Mouse (Mus musculus): ENCODE results near the gene Fsip1.
"Not testable (repeated sequence)": the region's sequence is repeated elsewhere in the genome, so short reads cannot be mapped to it uniquely, and the experiment has no call there.

The Fsip1 gene

GRCm38 (mm10) chr2:118256621-118257053, at the start of gene Fsip1:
TSS of gene Fsip1 (minus strand) at chr2:118256966.
- peak; percentile 86 to 93 for DNase-seq (ENCODE audit: low spot score in 2 of 2)

DNA sequence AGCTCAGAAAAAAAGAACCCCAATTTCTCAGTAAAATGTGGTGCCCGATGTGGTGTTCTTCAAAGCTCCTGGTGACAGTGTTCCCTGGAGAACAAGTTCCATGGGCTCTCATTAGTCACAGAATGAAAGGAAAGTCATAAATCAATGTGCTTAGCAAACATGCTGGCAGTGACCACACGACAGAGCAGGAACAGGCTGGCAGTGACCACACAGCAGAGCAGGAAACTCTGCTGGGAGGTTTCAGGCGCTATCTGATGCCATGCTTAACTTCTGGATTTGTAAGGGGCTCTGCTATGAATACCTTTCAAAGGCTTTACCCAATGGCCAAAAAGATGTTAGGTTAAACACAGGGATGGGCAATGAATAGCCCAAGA, 49.7 kb upstream of the Fsip1 start:
- DNase-seq (ENCODE audit: low spot score in 2 of 2): no peak

DNA sequence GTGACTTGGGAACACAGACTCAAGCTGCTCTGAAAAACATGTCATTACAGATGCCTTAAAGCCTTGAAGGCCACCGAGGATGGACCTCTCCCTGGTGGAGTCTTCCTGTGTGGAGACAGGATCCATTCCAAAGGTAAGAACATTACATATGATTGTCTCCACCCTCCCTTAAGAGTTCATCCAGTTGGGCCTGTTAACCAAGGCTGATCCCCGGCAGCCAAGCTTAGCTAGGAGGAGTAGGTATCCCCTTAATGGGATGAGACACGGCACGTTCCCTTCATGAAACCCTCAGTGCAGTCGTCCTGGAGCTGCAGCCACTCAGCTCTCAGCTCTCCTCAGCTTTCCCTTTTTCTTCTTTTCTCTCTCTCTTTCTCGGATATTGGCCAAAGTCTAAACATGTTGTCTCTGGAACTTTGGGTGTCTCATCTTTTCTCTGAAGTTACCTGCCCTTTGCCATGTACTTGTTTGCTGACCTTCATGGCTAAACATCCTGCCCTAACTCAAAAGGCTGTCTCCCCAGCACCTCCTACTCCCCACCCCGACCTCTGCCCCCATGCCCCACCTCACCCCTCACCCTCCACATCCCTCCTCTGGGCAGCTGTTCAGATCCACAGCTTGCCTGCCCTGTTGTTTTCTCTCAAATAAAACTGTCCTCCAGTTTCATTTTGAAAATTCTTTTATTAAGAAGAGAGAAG, 49.2 kb upstream of the Fsip1 start:
- DNase-seq (ENCODE audit: low spot score in 2 of 2): no peak

DNA sequence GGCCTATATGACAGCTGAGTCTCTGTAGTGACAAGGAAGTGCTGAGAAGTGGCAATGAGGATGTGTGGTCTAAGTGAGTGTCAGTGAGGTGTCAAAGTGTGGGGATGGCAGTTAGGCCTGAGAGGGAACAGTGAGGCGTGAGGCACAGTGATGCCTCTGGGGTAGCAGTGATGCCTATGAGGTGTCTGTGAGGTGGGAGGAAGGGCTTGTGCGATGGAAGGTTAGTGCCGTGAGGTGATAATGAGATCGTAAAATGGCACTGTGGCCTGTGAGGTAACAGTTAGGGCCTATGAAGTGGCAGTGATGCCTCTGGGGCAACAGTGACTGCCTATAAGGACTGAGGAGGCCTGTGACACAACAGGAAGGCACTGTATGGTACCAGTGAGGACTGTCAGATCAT, 46.7 kb upstream of the Fsip1 start:
- DNase-seq (ENCODE audit: low spot score in 2 of 2): no peak

- DNase-seq (ENCODE audit: low spot score in 2 of 2): no peak
Measured at GRCm38 (mm10) chr2:118301656-118302055, 44.9 kb upstream of the Fsip1 start.

- DNase-seq (ENCODE audit: low spot score in 2 of 2): no peak
Measured at GRCm38 (mm10) chr2:118301041-118301545, 44.3 kb upstream of the Fsip1 start.

GRCm38 (mm10) chr2:118299981-118300380, 43.2 kb upstream of the Fsip1 start:
- no peak for DNase-seq (ENCODE audit: low spot score in 2 of 2)

GRCm38 (mm10) chr2:118298601-118299000, 41.8 kb upstream of the Fsip1 start:
- DNase-seq (ENCODE audit: low spot score in 2 of 2): no peak

GRCm38 (mm10) chr2:118297966-118298365, 41.2 kb upstream of the Fsip1 start:
- no peak for DNase-seq (ENCODE audit: low spot score in 2 of 2)

DNA sequence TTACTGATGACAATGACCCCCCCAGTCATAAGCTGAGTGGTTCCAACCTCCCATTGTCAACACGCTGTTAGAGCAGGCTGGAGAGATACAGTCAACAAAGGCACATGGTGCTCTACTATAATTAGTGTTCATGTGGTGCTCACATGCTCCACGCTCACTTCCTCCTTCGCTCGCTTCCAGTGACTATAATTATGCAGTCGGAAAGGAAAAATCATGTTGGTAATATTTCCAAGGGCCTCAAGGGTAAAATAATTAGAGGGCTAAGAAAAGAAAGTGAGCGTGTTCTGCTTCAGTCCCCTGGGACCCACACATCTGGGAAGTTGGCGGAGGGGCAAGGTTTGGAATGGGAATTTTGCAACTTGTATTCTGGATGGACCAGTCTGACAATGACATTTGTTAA, 38.7 kb upstream of the Fsip1 start:
- peak in 1 of 2 experiments; percentile 36 for DNase-seq (ENCODE audit: low spot score in 2 of 2)

DNA sequence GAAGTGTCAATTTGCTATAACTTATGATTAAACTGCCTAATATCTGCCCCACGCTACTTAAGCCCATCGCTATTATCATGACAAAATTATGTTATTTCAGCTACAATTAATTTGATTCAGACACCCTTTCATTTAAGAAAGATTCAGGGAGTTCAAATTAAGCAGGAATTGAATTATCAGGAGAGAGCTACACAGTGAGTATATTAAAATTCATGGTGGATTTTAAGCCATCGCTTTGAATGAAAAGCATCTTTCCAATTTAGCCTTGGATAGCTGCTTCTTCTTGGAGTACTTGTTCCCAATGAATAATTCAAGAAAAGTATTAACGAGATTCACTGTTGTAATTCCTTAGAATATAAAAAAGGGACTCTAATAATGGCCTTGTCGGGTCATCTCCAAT, 36.8 kb upstream of the Fsip1 start:
- no peak for DNase-seq (ENCODE audit: low spot score in 2 of 2)

DNA sequence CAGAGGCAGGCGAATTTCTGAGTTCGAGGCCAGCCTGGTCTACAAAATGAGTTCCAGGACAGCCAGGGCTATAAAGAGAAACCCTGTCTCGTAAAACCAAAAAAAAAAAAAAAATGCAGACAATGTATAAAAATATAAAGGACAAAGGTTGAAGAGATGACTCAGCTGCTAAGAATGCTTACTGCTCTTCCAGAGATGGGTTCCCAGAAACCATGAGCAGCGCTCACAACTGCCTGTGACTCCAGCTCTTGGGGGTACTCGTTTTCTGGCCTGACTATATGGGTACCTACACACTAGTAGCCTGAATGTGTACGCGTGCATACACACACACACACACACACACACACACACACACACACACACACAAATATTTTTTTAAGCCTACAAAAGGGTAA, 32.3 kb upstream of the Fsip1 start:
- not testable (repeated sequence) for DNase-seq (ENCODE audit: low spot score in 2 of 2)

GRCm38 (mm10) chr2:118288326-118289065, 31.7 kb upstream of the Fsip1 start:
- DNase-seq (ENCODE audit: low spot score in 2 of 2): no peak

GRCm38 (mm10) chr2:118287678-118288077, 30.9 kb upstream of the Fsip1 start:
- peak in 1 of 2 experiments; percentile 38 for DNase-seq (ENCODE audit: low spot score in 2 of 2)

- DNase-seq (ENCODE audit: low spot score in 2 of 2): no peak
Measured at GRCm38 (mm10) chr2:118282467-118282866, 25.7 kb upstream of the Fsip1 start.

DNA sequence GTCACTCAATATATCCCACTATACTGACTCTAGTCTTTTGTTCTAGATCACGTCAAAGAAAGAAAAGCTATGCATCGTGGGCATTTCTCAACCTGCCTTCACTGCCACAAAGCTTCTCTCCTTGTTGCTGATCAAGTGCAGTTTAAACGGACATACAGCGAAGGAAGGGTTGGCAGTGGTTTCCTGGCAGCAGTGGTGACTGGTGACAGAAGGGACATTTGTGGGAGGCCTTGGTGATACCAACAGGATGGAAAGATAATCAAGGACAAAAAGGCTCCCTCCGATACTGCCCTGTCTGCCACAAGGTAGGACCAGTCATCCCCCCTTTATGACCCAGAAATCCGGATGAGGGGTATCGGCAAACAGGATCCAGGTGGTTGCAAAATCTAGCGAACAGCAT, 21.5 kb upstream of the Fsip1 start:
- DNase-seq (ENCODE audit: low spot score in 2 of 2): no peak

DNA sequence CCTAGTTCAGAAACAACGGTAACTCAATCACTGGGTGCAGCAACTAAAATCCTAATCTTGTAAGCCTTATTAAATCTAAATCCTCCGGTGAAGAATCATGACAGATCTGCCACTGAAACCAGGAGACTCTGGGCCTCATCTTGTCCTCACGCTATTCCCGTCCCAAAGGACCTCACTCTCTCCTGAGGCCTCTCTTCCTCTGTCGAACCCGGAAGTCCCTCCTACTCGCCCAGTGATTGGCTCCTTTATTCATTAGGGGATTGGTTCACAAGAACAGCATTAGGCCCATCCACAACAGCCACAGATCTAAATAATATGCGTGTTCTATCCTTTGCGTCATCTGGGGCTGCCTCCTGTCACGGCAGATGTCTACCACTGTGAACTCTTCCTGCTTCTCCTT, 14.8 kb upstream of the Fsip1 start:
- DNase-seq (ENCODE audit: low spot score in 2 of 2): no peak

GRCm38 (mm10) chr2:118270213-118270612, 13.4 kb upstream of the Fsip1 start:
- peak; percentile 33 to 43 for DNase-seq (ENCODE audit: low spot score in 2 of 2)

DNA sequence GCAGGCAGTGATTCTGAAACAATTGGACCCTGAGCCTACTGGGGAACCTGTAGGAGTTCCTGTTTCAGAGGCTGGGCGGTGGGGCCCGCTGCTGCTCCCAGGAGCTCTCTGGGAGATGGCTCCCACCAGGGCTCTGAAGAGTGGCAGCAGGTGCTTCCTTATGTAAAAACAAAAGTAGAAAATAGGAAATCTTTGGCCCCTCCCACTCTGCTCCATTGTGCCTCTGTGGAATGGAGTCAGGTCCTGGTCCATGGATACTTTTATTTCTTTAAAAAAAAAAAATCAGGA, 7.1 kb upstream of the Fsip1 start:
- no peak for DNase-seq (ENCODE audit: low spot score in 2 of 2)

- peak; percentile 68 to 73 for DNase-seq (ENCODE audit: low spot score in 2 of 2)
Measured at GRCm38 (mm10) chr2:118263151-118263913, 6.6 kb upstream of the Fsip1 start.

DNA sequence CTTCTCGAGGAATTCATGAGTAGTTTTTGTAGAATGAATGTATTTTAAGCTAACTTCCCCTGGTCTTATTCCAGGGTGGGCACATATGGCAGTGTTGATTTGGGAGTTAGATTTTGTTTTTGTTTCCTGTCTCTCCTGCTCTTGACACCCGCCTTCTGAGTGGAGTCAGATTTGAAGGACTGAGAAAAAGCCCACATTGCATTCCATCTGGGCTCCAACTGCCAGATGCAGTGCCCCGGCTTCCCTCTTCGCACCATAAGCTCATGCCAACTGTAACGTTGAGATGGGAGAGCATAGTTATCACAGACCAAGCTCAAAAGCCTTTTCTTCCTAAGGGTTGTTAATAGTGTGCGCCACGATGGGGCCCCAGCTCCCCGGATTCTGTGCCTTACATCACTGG, 5.9 kb upstream of the Fsip1 start:
- DNase-seq (ENCODE audit: low spot score in 2 of 2): peak; percentile 79 to 90

- no peak for DNase-seq (ENCODE audit: low spot score in 2 of 2)
Measured at GRCm38 (mm10) chr2:118259746-118260145, 3.0 kb upstream of the Fsip1 start.

- DNase-seq (ENCODE audit: low spot score in 2 of 2): no peak
Measured at GRCm38 (mm10) chr2:118257094-118257493, 328 bp upstream of the Fsip1 start.

Data from right cerebral cortex, postnatal 10 days (tissue).